Mouse (Mus musculus) lung, postnatal 4 days (tissue): ENCODE data around the gene Sez6l.

Experiments
- DNase-seq, 2 experiments: peaks; one replicate each; pipeline ENCODE4 v3.0.0; 2021

Sez6l gene

GRCm38 (mm10) chr5:112493492-112493891, 83.5 kb downstream of the Sez6l start:
- peak in 1 of 2 experiments; percentile 24 for DNase-seq

DNA sequence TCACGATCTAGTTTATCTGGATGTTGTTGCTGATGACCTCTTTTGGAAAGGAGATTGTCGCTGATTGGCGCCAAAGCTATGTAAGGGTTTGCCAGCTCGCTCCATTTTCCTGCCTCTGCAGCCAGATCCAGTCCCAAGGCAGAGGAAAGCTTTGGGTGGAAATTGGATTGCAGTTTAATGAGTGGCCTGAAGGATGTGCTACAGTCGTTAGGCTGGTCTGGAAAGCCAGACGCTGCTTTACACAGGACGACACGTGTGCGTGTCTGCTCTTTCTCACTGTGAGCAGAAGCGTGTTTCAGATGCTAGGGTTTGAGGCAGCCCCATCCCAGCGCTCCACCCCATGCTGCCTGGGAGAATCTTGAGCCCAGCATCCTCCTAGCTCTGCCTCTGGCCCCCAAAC, 85.5 kb downstream of the Sez6l start:
- DNase-seq: no peak

- DNase-seq: no peak
These were observed 88.7 kb downstream of the Sez6l start for GRCm38 (mm10) chr5:112488101-112488776.

DNA sequence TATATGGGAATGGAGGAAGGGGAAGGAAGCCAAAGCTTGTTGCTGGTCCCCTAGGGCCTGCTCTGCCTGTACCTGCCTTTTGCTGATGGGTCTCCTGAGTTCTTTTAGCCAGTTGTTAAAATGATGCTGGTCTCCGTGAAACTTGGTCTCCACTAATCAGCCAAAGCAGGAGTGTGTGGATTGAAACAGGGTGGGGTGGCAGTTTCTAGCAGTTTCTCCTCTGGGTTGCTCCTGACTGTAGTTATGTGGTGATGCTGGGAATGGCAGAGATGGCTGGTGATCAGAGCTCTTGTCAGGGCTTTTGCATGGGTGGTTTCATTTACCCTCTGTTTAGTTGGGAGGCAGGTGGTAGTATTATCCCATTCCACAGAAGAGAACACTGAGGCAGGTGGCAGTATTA, 89.5 kb downstream of the Sez6l start:
- no peak for DNase-seq

GRCm38 (mm10) chr5:112486415-112486814, 90.6 kb downstream of the Sez6l start:
- no peak for DNase-seq

DNA sequence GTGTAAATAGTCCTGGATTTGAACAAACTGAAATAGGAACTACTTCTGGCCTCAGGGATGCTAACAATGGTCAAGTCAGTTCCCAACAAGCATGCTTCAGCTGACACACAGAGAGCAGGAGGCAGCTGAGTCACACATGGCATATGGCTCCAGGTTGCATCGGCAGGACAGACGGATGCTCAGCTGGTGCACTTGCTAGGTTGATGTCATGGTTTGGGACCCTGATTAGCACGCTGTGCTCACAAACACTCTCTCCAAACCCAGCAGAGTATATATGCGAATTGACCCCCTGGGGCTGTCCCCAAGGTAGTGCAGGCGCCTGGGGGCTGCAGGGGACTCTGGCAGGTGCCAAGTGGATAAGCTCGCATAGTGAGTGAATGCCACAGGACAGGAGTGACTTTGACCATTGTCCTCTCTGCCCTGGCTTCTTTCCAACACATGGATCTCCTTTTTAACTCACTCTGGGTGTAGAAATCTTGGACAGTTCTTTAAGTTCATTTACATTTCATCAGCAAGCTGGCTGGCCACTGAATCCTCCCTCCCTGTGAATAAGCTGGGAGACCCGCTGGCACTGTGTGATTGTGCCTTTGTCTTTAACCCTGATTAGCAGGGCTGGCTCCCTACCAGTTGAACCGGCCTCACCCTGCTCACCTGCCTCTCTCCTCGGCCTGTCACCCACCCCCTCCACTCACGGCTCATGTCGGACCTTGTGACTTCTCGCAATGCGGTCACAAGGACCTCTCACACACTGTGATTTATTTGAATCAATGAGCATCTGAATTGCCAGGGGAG, 91.9 kb downstream of the Sez6l start:
- DNase-seq: no peak

GRCm38 (mm10) chr5:112483030-112483429, 94.0 kb downstream of the Sez6l start:
- DNase-seq: no peak

DNA sequence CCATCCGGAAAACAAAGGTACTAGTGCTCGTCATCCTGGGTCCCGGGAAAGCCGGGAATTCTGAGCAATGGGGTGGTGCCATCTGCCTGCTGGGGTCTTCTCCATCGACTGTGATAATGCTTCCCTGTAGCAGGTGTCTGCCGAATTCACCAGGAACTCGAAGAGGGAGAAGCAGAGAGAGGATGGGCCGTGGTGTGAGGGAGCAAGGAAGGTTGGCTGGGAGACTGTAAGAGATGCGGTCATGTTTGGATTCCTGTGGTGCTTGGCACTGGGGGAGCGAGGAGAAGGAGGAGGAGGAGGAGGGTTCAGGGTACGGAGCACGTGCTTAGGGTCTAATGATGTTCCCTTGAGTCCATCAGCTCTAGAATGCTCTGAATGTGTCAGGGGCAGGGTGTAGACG, 94.4 kb downstream of the Sez6l start:
- DNase-seq: no peak

DNA sequence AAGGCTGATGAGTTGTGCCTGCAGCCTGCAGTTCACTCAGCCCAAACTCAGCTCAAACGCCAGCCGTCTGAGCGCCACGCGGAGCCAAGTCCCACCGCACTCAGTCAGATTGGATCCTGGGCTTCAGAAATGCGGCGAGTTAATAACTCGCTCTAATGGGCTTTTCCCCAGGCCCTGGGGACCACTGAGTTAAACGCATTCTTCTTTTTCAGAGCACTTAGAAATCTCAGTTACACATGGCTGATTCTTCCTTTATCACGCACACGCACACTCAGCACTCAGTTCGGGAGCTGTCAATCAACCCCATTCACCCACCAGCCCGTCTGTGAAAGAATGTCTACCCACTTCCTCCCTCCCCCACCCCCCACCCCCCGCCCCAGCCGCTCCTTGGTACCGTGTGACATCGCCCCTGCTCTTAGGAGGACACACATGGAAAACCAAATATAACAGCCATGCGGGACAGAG, 95.0 kb downstream of the Sez6l start:
- no peak for DNase-seq

DNA sequence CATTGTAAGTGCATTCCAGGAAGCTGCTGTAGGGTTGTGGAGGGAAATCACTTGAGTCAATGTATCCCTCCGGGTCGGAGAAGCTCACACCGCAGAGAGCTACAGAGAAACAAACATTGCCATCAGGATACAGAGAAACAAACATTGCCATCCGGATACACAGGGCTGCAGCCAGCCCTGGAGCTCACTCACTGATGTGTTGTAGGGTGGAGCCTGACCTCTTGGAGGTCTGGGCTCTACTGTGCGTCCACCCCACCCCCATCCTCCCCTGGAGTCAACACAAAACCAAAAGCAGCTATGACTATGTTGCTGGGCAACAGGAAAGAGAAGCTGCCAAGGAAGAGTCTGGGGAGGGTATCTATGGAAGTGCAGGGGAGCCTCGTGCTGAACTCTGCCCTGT, 103.5 kb downstream of the Sez6l start:
- DNase-seq: peak; percentile 65 to 85

DNA sequence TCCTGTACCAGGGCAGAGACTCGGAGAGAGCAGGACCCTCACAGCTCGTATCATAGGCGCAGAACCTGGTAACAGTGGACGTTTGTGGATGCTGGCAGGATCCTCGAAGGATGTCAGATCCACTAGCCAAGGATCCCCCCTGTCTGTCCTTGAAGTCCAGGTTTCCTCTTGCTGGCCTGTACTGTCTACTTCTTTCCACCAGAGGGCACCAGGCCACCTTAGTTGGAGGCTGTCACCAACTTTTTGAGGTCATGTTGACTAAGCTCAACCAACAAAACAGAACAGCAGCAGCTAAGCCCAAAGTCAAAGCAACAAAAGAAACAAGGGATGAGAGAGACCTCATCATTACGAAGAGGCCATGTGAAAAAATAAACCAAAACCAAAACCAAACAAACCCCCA, 106.8 kb downstream of the Sez6l start:
- DNase-seq: peak; percentile 49 to 65

DNA sequence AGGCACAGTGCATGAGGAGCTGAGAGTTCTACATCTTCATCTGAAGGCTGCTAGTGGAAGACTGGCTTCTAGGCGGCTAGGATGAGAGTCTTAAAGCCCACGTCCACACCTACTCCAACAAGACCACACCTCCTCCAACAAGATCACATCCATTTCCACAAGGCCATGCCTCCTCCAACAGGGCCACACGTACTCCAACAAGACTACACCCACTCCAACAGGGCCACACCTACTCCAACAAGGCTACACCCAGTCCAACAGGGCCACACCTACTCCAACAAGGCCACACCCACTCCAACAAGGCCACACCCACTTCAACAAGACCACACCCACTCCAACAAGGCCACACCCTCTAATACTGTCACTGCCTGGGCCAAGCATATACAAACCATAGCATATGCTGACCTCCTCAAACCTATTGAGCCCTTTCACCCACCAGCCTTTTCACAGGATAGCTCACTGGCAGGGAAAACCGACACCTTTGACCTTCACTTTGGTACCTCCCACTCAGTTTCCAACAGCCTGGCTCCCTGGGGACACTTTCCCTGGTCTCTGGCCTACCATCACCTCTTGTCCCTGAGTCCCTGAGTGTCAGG, 107.9 kb downstream of the Sez6l start:
- DNase-seq: peak in 1 of 2 experiments; percentile 9

- DNase-seq: peak; percentile 20 to 47
These were observed 110.7 kb downstream of the Sez6l start for GRCm38 (mm10) chr5:112466331-112466730.

DNA sequence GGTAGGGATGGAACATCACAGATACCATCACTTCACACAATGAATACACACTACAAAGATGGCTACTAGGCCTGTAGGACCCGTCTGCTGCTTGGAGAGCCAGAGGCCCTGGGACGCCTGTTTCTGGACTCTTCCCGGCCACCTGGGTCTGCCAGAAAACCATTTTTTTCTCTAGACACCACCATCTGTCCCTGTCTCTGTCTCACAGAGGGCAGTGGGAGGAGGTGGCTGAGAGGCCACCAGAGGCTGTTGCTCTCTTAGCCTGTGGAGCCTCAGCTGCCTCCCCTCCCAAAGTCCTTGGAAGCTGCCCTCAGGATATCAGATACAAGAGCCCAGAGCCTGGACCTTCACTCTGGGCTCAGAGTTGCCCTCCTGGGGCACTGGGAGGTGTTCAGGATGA, 117.1 kb downstream of the Sez6l start:
- no peak for DNase-seq

GRCm38 (mm10) chr5:112454966-112455555, 121.9 kb downstream of the Sez6l start:
- peak in 1 of 2 experiments; percentile 16 for DNase-seq

DNA sequence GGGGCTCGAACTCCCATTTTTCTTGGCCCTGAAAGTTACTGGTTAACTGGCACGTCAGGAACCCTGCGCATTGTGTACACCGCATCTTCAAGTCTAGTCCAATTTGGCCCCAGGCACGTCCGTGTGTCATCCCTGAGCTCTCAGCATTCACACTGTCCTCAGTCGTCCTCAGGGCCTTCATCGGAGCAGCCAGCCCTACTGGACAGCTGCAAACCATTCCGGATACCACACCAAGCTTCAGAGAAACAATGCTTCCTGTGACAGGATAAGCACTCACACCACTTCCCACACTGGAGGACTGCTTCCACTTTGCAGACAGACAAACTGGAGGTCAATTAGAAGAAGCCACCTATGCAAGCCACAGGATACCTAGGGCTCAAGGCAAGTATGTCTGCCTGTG, 123.9 kb downstream of the Sez6l start:
- DNase-seq: peak; percentile 28 to 57

- peak in 1 of 2 experiments; percentile 15 for DNase-seq
These were observed 128.1 kb downstream of the Sez6l start, which contains the start of gene Gm6588 for GRCm38 (mm10) chr5:112448747-112449440. Gene Gm6588, plus strand, starts transcription at chr5:112449426.

- DNase-seq: peak in 1 of 2 experiments; percentile 12
These were observed 138.4 kb downstream of the Sez6l start for GRCm38 (mm10) chr5:112438535-112438934.

DNA sequence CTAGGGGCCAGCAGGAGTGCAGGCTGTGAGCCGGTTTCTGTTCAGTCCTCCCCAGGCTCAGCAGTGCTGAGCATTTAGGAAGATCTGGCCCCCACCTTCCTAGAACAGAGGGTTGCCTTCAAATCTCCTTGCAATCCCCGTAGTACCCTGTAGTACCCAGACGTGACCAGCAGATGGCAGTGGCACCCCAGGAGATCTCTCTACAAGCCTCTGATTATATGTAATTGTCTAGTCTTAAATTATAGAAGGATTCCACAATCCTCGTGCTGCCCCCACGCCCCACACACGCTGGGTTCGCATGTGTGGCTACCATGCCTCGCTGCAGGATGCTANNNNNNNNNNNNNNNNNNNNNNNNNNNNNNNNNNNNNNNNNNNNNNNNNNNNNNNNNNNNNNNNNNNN, 144.0 kb downstream of the Sez6l start:
- DNase-seq: peak; percentile 60 to 77

- peak in 1 of 2 experiments; percentile 14 for DNase-seq
These were observed 145.0 kb downstream of the Sez6l start for GRCm38 (mm10) chr5:112432033-112432432.

- DNase-seq: peak in 1 of 2 experiments; percentile 15
These were observed 145.7 kb downstream of the Sez6l start for GRCm38 (mm10) chr5:112431120-112431775.

GRCm38 (mm10) chr5:112428944-112429343, 148.0 kb downstream of the Sez6l start:
- DNase-seq: peak; percentile 60 to 75
